Mouse (Mus musculus) ES-Bruce4 (cell line): ENCODE data around the gene Prtg.

Source experiments
- CTCF ChIP-seq: IDR thresholded peaks from one replicate; pipeline ENCODE4 v1.8.1; 2011; ENCODE audit warnings: low read depth, low read length
- EP300 ChIP-seq: IDR thresholded peaks from 2 replicates; pipeline ENCODE4 v1.6.1; 2011; ENCODE audit warnings: low read depth, low read length; ENCODE audit not compliant: insufficient read depth
- POLR2A ChIP-seq: IDR thresholded peaks from one replicate; pipeline ENCODE4 v1.8.1; 2011; ENCODE audit warnings: low read length; ENCODE audit not compliant: insufficient read depth

- TF ChIP-seq CTCF (no peak), EP300 (no peak), POLR2A (no peak)
Observed at GRCm38 (mm10) chr9:72862955-72863354, 56.3 kb downstream of the Prtg start.
